In the genomic region with DNA sequence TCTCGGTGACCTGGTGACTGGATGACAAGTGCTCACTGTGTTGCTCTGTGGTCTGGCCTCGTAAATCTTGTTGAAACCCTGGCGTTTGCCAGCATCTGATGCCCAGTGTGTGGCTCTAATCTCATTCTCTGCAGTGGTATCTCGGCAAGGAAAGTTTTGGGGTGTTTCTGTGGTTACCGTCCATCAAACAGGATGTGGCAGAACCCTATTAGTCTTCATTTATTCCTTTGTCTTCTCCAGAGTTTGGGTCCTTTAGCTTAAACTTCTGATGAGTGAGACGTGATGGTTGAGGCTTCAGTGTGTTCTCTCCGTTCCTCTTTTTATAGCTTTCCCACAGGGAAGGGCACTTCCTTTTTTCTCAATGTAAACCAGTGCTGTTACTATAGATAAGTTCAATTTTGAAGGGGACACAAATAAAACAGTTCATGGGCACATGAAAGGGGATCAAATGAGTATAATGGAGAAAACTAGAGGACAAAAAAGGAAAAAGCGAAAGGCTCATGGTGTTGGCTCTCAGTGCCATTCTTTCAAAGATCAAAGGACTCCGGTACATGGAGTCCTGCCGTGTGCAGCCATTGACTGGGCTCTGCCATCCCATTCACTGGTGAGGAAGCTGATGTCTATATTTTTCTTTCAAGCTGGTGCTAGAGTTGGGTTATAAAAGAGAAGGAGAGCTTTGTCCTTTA, we compare ENCODE assay signal across 9 mouse cellular contexts.
A peak's percentile ranks its signal among the peaks of the same experiment; 100 is the strongest.
DNase-seq lines count a peak whose midpoint lies in the region; ATAC-seq and TF ChIP-seq lines count a peak whose summit lies in the region.
"Had no signal": no experiment of that assay in that cellular context is flagged by ENCODE, and none has a peak within 500 bp of the region (broad histone marks: within the 10 kb centered on the region; RNA-seq: fewer than 3 reads in every experiment).

No protein-coding gene starts in this region.

- no peak for ATAC-seq in lung, embryonic 15.5 days (ENCODE audit: borderline replicate concordance, extremely low read depth, low FRiP score, low TSS enrichment)
- ATAC-seq in forebrain, embryonic 15.5 days (replicated peaks): no peak
- no peak for ATAC-seq in midbrain, postnatal 0 days (ENCODE audit: low FRiP score)
- ATAC-seq in intestine, postnatal 0 days: no peak

- H3K36me3 ChIP-seq in heart, embryonic 10.5 days: peaks cover 19% of the 10 kb centered on the region
- H3K36me3 ChIP-seq in lung, embryonic 15.5 days: peaks cover 18% of the 10 kb centered on the region
- H3K36me3 ChIP-seq in forebrain, embryonic 15.5 days: no peaks in the 10 kb centered on the region
- no peaks in the 10 kb centered on the region for H3K36me3 ChIP-seq in midbrain, postnatal 0 days (ENCODE audit: insufficient read depth, low read length)
- peaks cover 14% of the 10 kb centered on the region; the same call in 1 of the 2 replicates for H3K36me3 ChIP-seq in intestine, postnatal 0 days (ENCODE audit: control insufficient read depth, insufficient read depth)

- H3K9me3 ChIP-seq in heart, embryonic 10.5 days: no peaks in the 10 kb centered on the region
- H3K9me3 ChIP-seq in lung, embryonic 15.5 days: no peaks in the 10 kb centered on the region
- H3K9me3 ChIP-seq in forebrain, embryonic 15.5 days: no peaks in the 10 kb centered on the region
- H3K9me3 ChIP-seq in midbrain, postnatal 0 days (ENCODE audit: low read length): no peaks in the 10 kb centered on the region
- H3K9me3 ChIP-seq in intestine, postnatal 0 days (ENCODE audit: control insufficient read depth): no peaks in the 10 kb centered on the region

- 57% methylated on average over 10 of the region's 10 CpGs for WGBS in heart, embryonic 10.5 days
- WGBS in lung, embryonic 15.5 days: 51% methylated on average over 10 of the region's 10 CpGs
- WGBS in forebrain, embryonic 15.5 days: 11% methylated on average over 10 of the region's 10 CpGs
- whole genome bisulfite sequencing in midbrain, postnatal 0 days: 10% methylated on average over 10 of the region's 10 CpGs
- WGBS in intestine, postnatal 0 days: 57% methylated on average over 10 of the region's 10 CpGs

- H3K4me2 ChIP-seq in lung, embryonic 15.5 days: no peak overlapping the region
- H3K4me2 ChIP-seq in forebrain, embryonic 15.5 days (replicated peaks): no peak overlapping the region
- H3K4me2 ChIP-seq in midbrain, postnatal 0 days (ENCODE audit: low read depth, low read length, poor library complexity, severe bottlenecking): no peak overlapping the region
- H3K4me2 ChIP-seq in intestine, postnatal 0 days (replicated peaks; ENCODE audit: low read depth): no peak overlapping the region

- no peak overlapping the region for H3K9ac ChIP-seq in lung, embryonic 15.5 days
- no peak overlapping the region for H3K9ac ChIP-seq in forebrain, embryonic 15.5 days (replicated peaks)
- no peak overlapping the region for H3K9ac ChIP-seq in midbrain, postnatal 0 days (replicated peaks; ENCODE audit: low read length, poor library complexity, severe bottlenecking)
- H3K9ac ChIP-seq in intestine, postnatal 0 days (ENCODE audit: low read depth, low read length): no peak overlapping the region

- no peak for DNase-seq in heart, embryonic 10.5 days (ENCODE audit: low spot score)
- no peak for DNase-seq in heart, adult 18-20 months
- no peak for DNase-seq in lung, postnatal 4 days
- peak; percentile 51 for DNase-seq in midbrain, postnatal 0 days (ENCODE audit: low spot score)
- DNase-seq in retina, embryonic 14.5 days (ENCODE audit: low spot score): no peak
- DNase-seq: thymus, postnatal 25 days had no signal

- H3K27ac ChIP-seq in heart, embryonic 10.5 days: peak overlapping the region; percentile 59; the same call in 1 of the 2 replicates
- H3K27ac ChIP-seq in lung, embryonic 15.5 days: peak overlapping the region; percentile 30; the same call in 1 of the 2 replicates
- 0 out of 2 replicates have a peak overlapping the region, but pooled peaks have one; percentile 29 for H3K27ac ChIP-seq in forebrain, embryonic 15.5 days (replicated peaks)
- no peak overlapping the region for H3K27ac ChIP-seq in midbrain, postnatal 0 days (ENCODE audit: low read depth, low read length)
- no peak overlapping the region for H3K27ac ChIP-seq in intestine, postnatal 0 days (ENCODE audit: low read depth, low read length)

- no peak overlapping the region for H3K4me3 ChIP-seq in heart, embryonic 10.5 days
- no peak overlapping the region for H3K4me3 ChIP-seq in lung, embryonic 15.5 days
- H3K4me3 ChIP-seq in forebrain, embryonic 15.5 days: no peak overlapping the region
- H3K4me3 ChIP-seq in midbrain, postnatal 0 days (ENCODE audit: low read depth, low read length): no peak overlapping the region
- no peak overlapping the region for H3K4me3 ChIP-seq in intestine, postnatal 0 days (ENCODE audit: low read depth, low read length)

- H3K4me1 ChIP-seq in heart, embryonic 10.5 days: peaks cover 48% of the 10 kb centered on the region
- H3K4me1 ChIP-seq in lung, embryonic 15.5 days: 0 out of 2 replicates have a peak, but pooled peaks cover 5% of the 10 kb centered on the region
- H3K4me1 ChIP-seq in forebrain, embryonic 15.5 days: 0 out of 2 replicates have a peak, but pooled peaks cover 6% of the 10 kb centered on the region
- H3K4me1 ChIP-seq in midbrain, postnatal 0 days (ENCODE audit: insufficient read depth, low read length): no peaks in the 10 kb centered on the region
- H3K4me1 ChIP-seq in intestine, postnatal 0 days (replicated peaks; ENCODE audit: control insufficient read depth, insufficient read depth, low read length): no peaks in the 10 kb centered on the region

- TF ChIP-seq CTCF in midbrain, postnatal 0 days (IDR thresholded peaks at IDR 0.05): no peak
- no peak for TF ChIP-seq CTCF in intestine, postnatal 0 days (IDR thresholded peaks at IDR 0.05; ENCODE audit: low read depth)

- H3K27me3 ChIP-seq in heart, embryonic 10.5 days (ENCODE audit: insufficient read depth, poor library complexity, severe bottlenecking): no peaks in the 10 kb centered on the region
- H3K27me3 ChIP-seq in lung, embryonic 15.5 days: no peaks in the 10 kb centered on the region
- H3K27me3 ChIP-seq in forebrain, embryonic 15.5 days: no peaks in the 10 kb centered on the region
- no peaks in the 10 kb centered on the region for H3K27me3 ChIP-seq in midbrain, postnatal 0 days (ENCODE audit: insufficient read depth, low read length)
- no peaks in the 10 kb centered on the region for H3K27me3 ChIP-seq in intestine, postnatal 0 days (replicated peaks; ENCODE audit: control insufficient read depth, insufficient read depth, low read length)

Comparison
In these comparisons a context has a peak if more than half of its experiments do, and no peak if none do; other contexts are left out.
1. H3K27ac ChIP-seq: peak in heart, embryonic 10.5 days (single experiment), lung, embryonic 15.5 days (single experiment) and forebrain, embryonic 15.5 days (single experiment); none in midbrain, postnatal 0 days (single experiment) and intestine, postnatal 0 days (single experiment).